Mouse (Mus musculus): ENCODE measurements around the gene Cyct. TPM values are rescaled to one million over a fixed set of nuclear protein-coding genes. Genes with fewer than 3 reads are reported as not detected.

Cyct gene
- total and polyA plus RNA-seq, 3 experiments, result 0.33 TPM; not detected in 2

- TF ChIP-seq RCOR1 (IDR thresholded peaks at IDR 0.05; ENCODE audit: low read depth, low read length) (no peak), SIN3A (IDR thresholded peaks at IDR 0.05; ENCODE audit: low read length) (peak; percentile 89), MEF2A (IDR thresholded peaks at IDR 0.05; ENCODE audit: extremely low read depth, insufficient replicate concordance, low read depth, low read length, poor library complexity, severe bottlenecking) (no peak), MYB (IDR thresholded peaks at IDR 0.05; ENCODE audit: low read depth, low read length) (no peak)
Observed at GRCm38 (mm10) chr2:76369821-76370655, 9.8 kb upstream of the Cyct start, which contains the start of gene Rbm45 (continued).

GRCm38 (mm10) chr2:76368861-76369660 is 8.8 kb upstream of the Cyct start:
- H3K79me2 ChIP-seq (ENCODE audit: control insufficient read depth, insufficient read depth, low read length, poor library complexity), result peaks cover 12% of the 10 kb centered on the region
- H3K4me1 ChIP-seq (ENCODE audit: control insufficient read depth in 1 of 2, insufficient read depth in 2 of 2, low read length in 2 of 2), result peaks cover 3 to 17% of the 10 kb centered on the region in 2 experiments
- no peaks in the 10 kb centered on the region for H3K9me3 ChIP-seq (replicated peaks; ENCODE audit: insufficient read depth, low read length)
- H3K27me3 ChIP-seq (ENCODE audit: control insufficient read depth in 1 of 2, insufficient read depth in 2 of 2, low read length in 2 of 2), result no peaks in the 10 kb centered on the region
- H3K9ac ChIP-seq (ENCODE audit: control insufficient read depth, low read depth, low read length, poor library complexity, severe bottlenecking), result peak overlapping the region; percentile 29
- H3K4me3 ChIP-seq (ENCODE audit: control insufficient read depth in 1 of 2, insufficient read depth in 1 of 2, low read depth in 2 of 2, low read length in 2 of 2), result peak overlapping the region in 1 of 2 experiments; percentile 35; a peak in 2 of 4 replicates
- peaks cover 4 to 22% of the 10 kb centered on the region in 2 experiments for H3K36me3 ChIP-seq (ENCODE audit: control insufficient read depth in 1 of 2, insufficient read depth in 2 of 2, low read length in 2 of 2)
- no peak for TF ChIP-seq SIN3A (IDR thresholded peaks at IDR 0.05; ENCODE audit: low read length)
- TF ChIP-seq ZNF384 (IDR thresholded peaks at IDR 0.05; ENCODE audit: low read depth, low read length), result peak; percentile 81
- no peak for TF ChIP-seq ZKSCAN1 (IDR thresholded peaks at IDR 0.05; ENCODE audit: low read depth, low read length)
- H3K27ac ChIP-seq (ENCODE audit: control insufficient read depth, low read depth, low read length), result peak overlapping the region; percentile 31
- peak; percentile 56 for DNase-seq (ENCODE audit: low read depth, low spot score)

GRCm38 (mm10) chr2:76367188-76367922 is 7.1 kb upstream of the Cyct start:
- peak; percentile 89 for DNase-seq (ENCODE audit: low read depth, low spot score)
- H3K36me3 ChIP-seq (ENCODE audit: control insufficient read depth in 1 of 2, insufficient read depth in 2 of 2, low read length in 2 of 2), result peaks cover 0 to 13% of the 10 kb centered on the region in 2 experiments; a peak in 2 of 4 replicates
- no peaks in the 10 kb centered on the region for H3K27me3 ChIP-seq (ENCODE audit: control insufficient read depth in 1 of 2, insufficient read depth in 2 of 2, low read length in 2 of 2)

More at GRCm38 (mm10) chr2:76367188-76367922, 7.1 kb upstream of the Cyct start:
- H3K27ac ChIP-seq (ENCODE audit: control insufficient read depth, low read depth, low read length), result no peak overlapping the region
- H3K9me3 ChIP-seq (replicated peaks; ENCODE audit: insufficient read depth, low read length), result no peaks in the 10 kb centered on the region
- no peak overlapping the region for H3K4me3 ChIP-seq (ENCODE audit: control insufficient read depth in 1 of 2, insufficient read depth in 1 of 2, low read depth in 2 of 2, low read length in 2 of 2)
- peaks cover 0 to 17% of the 10 kb centered on the region in 2 experiments; a peak in 2 of 4 replicates for H3K4me1 ChIP-seq (ENCODE audit: control insufficient read depth in 1 of 2, insufficient read depth in 2 of 2, low read length in 2 of 2)
- no peak overlapping the region for H3K9ac ChIP-seq (ENCODE audit: control insufficient read depth, low read depth, low read length, poor library complexity, severe bottlenecking)
- peaks cover 10% of the 10 kb centered on the region for H3K79me2 ChIP-seq (ENCODE audit: control insufficient read depth, insufficient read depth, low read length, poor library complexity)
- TF ChIP-seq SIN3A (IDR thresholded peaks at IDR 0.05; ENCODE audit: low read length), result 0 out of 2 replicates have a peak, but pooled peaks have one; percentile 47
- no peak for TF ChIP-seq ELF1 (IDR thresholded peaks at IDR 0.05; ENCODE audit: low read depth, low read length)
- 0 out of 2 replicates have a peak, but pooled peaks have one; percentile 39 for TF ChIP-seq HCFC1 (IDR thresholded peaks at IDR 0.05; ENCODE audit: low read depth, low read length)
- TF ChIP-seq TBP (IDR thresholded peaks at IDR 0.05; ENCODE audit: low read depth, low read length), result no peak
- peak; percentile 85 for TF ChIP-seq RAD21 (IDR thresholded peaks at IDR 0.05; ENCODE audit: low read depth, low read length)
- TF ChIP-seq ZC3H11A (IDR thresholded peaks at IDR 0.05; ENCODE audit: low read depth, low read length), result peak; percentile 72
- peak; percentile 65 to 90 (median 80) for TF ChIP-seq CTCF (IDR thresholded peaks at IDR 0.05 in 2 of 3, conservative IDR thresholded peaks at IDR 0.05 in 1 of 3; ENCODE audit: control insufficient read depth in 1 of 3, insufficient read depth in 1 of 3, low read depth in 2 of 3, low read length in 3 of 3, poor library complexity in 1 of 3, severe bottlenecking in 1 of 3)
- TF ChIP-seq MYC (IDR thresholded peaks at IDR 0.05; ENCODE audit: low read depth, low read length), result peak; percentile 63; the same call in 1 of the 2 replicates
- TF ChIP-seq SMC3 (IDR thresholded peaks at IDR 0.05; ENCODE audit: low read depth, low read length), result peak; percentile 82
- no peak for TF ChIP-seq CHD2 (IDR thresholded peaks at IDR 0.05; ENCODE audit: low read length)
- 0 out of 2 replicates have a peak, but pooled peaks have one; percentile 39 for TF ChIP-seq MAX (IDR thresholded peaks at IDR 0.05; ENCODE audit: low read length)
- 0 out of 2 replicates have a peak, but pooled peaks have one; percentile 40 for TF ChIP-seq BHLHE40 (IDR thresholded peaks at IDR 0.05; ENCODE audit: borderline replicate concordance, low read depth, low read length)
